Mouse (Mus musculus): ENCODE results near the gene Aldh9a1.
A peak's percentile ranks its signal among the peaks of the same experiment; 100 is the strongest.

Gene Aldh9a1

GRCm38 (mm10) chr1:167384156-167384555, 34.4 kb downstream of the Aldh9a1 start:
- DNase-seq (ENCODE audit: low read depth, low spot score) = no peak

- no peak for DNase-seq (ENCODE audit: low read depth, low spot score)
Measured at GRCm38 (mm10) chr1:167385211-167385610, 35.4 kb downstream of the Aldh9a1 start.

GRCm38 (mm10) chr1:167385636-167386035, 35.8 kb downstream of the Aldh9a1 start:
- no peak for DNase-seq (ENCODE audit: low read depth, low spot score)

- no peak for DNase-seq (ENCODE audit: low read depth, low spot score)
Measured at GRCm38 (mm10) chr1:167386466-167386865, 36.7 kb downstream of the Aldh9a1 start.

GRCm38 (mm10) chr1:167387310-167387709, 37.5 kb downstream of the Aldh9a1 start:
- no peak for DNase-seq (ENCODE audit: low read depth, low spot score)

GRCm38 (mm10) chr1:167387796-167388195, 38.0 kb downstream of the Aldh9a1 start:
- no peak for DNase-seq (ENCODE audit: low read depth, low spot score)

- DNase-seq (ENCODE audit: low read depth, low spot score) = no peak
Measured at GRCm38 (mm10) chr1:167388571-167388970, 38.8 kb downstream of the Aldh9a1 start.

GRCm38 (mm10) chr1:167389584-167389983, 39.8 kb downstream of the Aldh9a1 start:
- DNase-seq (ENCODE audit: low read depth, low spot score) = no peak

GRCm38 (mm10) chr1:167390381-167390780, 40.6 kb downstream of the Aldh9a1 start:
- no peak for DNase-seq (ENCODE audit: low read depth, low spot score)

- DNase-seq (ENCODE audit: low read depth, low spot score) = no peak
Measured at GRCm38 (mm10) chr1:167391241-167391640, 41.5 kb downstream of the Aldh9a1 start.

GRCm38 (mm10) chr1:167392031-167392640, 42.3 kb downstream of the Aldh9a1 start:
- no peak for DNase-seq (ENCODE audit: low read depth, low spot score)

GRCm38 (mm10) chr1:167392687-167393086, 42.9 kb downstream of the Aldh9a1 start:
- DNase-seq (ENCODE audit: low read depth, low spot score) = no peak

GRCm38 (mm10) chr1:167393281-167393680, 43.5 kb downstream of the Aldh9a1 start:
- peak; percentile 58 for DNase-seq (ENCODE audit: low read depth, low spot score)

- peak; percentile 97 for DNase-seq (ENCODE audit: low read depth, low spot score)
Measured at GRCm38 (mm10) chr1:167393683-167394492, 44.1 kb downstream of the Aldh9a1 start, which contains the start of gene Mgst3. Gene Mgst3 (minus strand): TSS chr1:167393841.

GRCm38 (mm10) chr1:167405237-167405636, 55.4 kb downstream of the Aldh9a1 start:
- DNase-seq (ENCODE audit: low read depth, low spot score) = no peak

GRCm38 (mm10) chr1:167409601-167410000, 59.8 kb downstream of the Aldh9a1 start:
- no peak for DNase-seq (ENCODE audit: low read depth, low spot score)

GRCm38 (mm10) chr1:167411991-167412715, 62.4 kb downstream of the Aldh9a1 start:
- no peak for DNase-seq (ENCODE audit: low read depth, low spot score)

- DNase-seq (ENCODE audit: low read depth, low spot score) = peak; percentile 78
Measured at GRCm38 (mm10) chr1:167414846-167415245, 65.1 kb downstream of the Aldh9a1 start.
